Mouse (Mus musculus): ENCODE measurements around the gene Ccdc146.

GRCm38 (mm10) chr5:21261202-21261844, 163.2 kb downstream of the Ccdc146 start:
- TF ChIP-seq NANOG (IDR thresholded peaks at IDR 0.05; ENCODE audit: borderline replicate concordance, low read length) (no peak), CTCF (conservative IDR thresholded peaks at IDR 0.05; ENCODE audit: low read length) (no peak), POU5F1 (IDR thresholded peaks at IDR 0.05; ENCODE audit: borderline replicate concordance, low read length) (no peak)
